Mouse (Mus musculus) embryonic facial prominence, embryonic 14.5 days (tissue): ENCODE results near the gene Lysmd1. TPM values are rescaled to one million over a fixed set of nuclear protein-coding genes. Genes with fewer than 3 reads are reported as not detected.

Source experiments
- ATAC-seq: fragments of 200-750 bp; cut with Nextera tagmentation; 2 replicates; pipeline ENCODE4 v1.8.0; 2017; ENCODE audit warnings: low read depth, moderate number of reproducible peaks, moderate TSS enrichment
- DNase-seq: peaks from one replicate; pipeline ENCODE4 v3.0.0-alpha.2; 2015; ENCODE audit warnings: low spot score
- H3K27ac ChIP-seq: fragments of 300-500 bp; sonication (generic); replicated peaks from 2 replicates; pipeline ENCODE4 v1.5.1; 2014; ENCODE audit warnings: low read depth, mild to moderate bottlenecking, low read length, moderate library complexity
- H3K27me3 ChIP-seq: fragments of 300-500 bp; sonication (generic); replicated peaks from 2 replicates; pipeline ENCODE4 v1.6.1; 2014; ENCODE audit warnings: low read length; ENCODE audit not compliant: control insufficient read depth, insufficient read depth
- H3K36me3 ChIP-seq: fragments of 300-500 bp; sonication (generic); 2 replicates; pipeline ENCODE4 v1.6.1; 2014; ENCODE audit warnings: low read length, mixed read lengths; ENCODE audit not compliant: control insufficient read depth, insufficient read depth
- H3K4me1 ChIP-seq: fragments of 300-500 bp; sonication (generic); 2 replicates; pipeline ENCODE4 v1.6.1; 2014; ENCODE audit warnings: antibody characterized with exemption, low read length; ENCODE audit not compliant: control insufficient read depth, insufficient read depth
- H3K4me2 ChIP-seq: fragments of 300-500 bp; sonication (generic); 2 replicates; pipeline ENCODE4 v1.6.1; 2014; ENCODE audit warnings: low read depth, mild to moderate bottlenecking, low read length, moderate library complexity, mixed read lengths
- H3K4me3 ChIP-seq: fragments of 300-500 bp; sonication (generic); 2 replicates; pipeline ENCODE4 v1.5.1; 2014; ENCODE audit warnings: low read depth, mild to moderate bottlenecking, low read length
- H3K9ac ChIP-seq: fragments of 300-500 bp; sonication (generic); 2 replicates; pipeline ENCODE4 v1.6.1; 2014; ENCODE audit warnings: low read depth, mild to moderate bottlenecking, low read length, moderate library complexity, mixed read lengths
- H3K9me3 ChIP-seq: fragments of 300-500 bp; sonication (generic); 2 replicates; pipeline ENCODE4 v1.6.1; 2016; ENCODE audit warnings: low read length; ENCODE audit not compliant: control insufficient read depth
- WGBS: fragments of 180-500 bp; shearing (Covaris S2); extraction: QIAGEN DNeasy Blood & Tissue Kit; methylation state at CpG from one replicate; pipeline ENCODE4 v1.1.7; 2014; 5-methylcytosine and 5-hydroxymethylcytosine counted together
- polyA plus RNA-seq: library from polyadenylated mRNA; unstranded; fragments of >200 nt; fragmentation: Nextera tagmentation; extraction: Ambion mirVana; gene quantifications from 2 replicates; pipeline ENCODE4 v1.2.1, GENCODE M21; 2014

Gene Lysmd1
- polyA plus RNA-seq, 1 experiment from 2014 or later: 13.2 TPM

GRCm38 (mm10) chr3:95110911-95111726 lies 22.8 kb upstream of the Lysmd1 start, which contains the start of gene Vps72:
Vps72 (plus strand) TSS chr3:95111022.
- peak within 1 kb of the TSS; percentile 77 for H3K9ac ChIP-seq
- no peaks in the 10 kb centered on the region for H3K9me3 ChIP-seq
- ATAC-seq (peak; percentile 79), DNase-seq (peak; percentile 97)
- WGBS: 1% methylated on average over 44 of the region's 54 CpGs
- peak within 1 kb of the TSS; percentile 52 for H3K4me2 ChIP-seq
- peaks cover 11% of the 10 kb centered on the region for H3K4me1 ChIP-seq
- peak within 1 kb of the TSS; percentile 94 for H3K27ac ChIP-seq
- H3K27me3 ChIP-seq: no peaks in the 10 kb centered on the region
- H3K4me3 ChIP-seq: peak within 1 kb of the TSS; percentile 60
- H3K36me3 ChIP-seq: peaks cover 15% of the 10 kb centered on the region

DNA sequence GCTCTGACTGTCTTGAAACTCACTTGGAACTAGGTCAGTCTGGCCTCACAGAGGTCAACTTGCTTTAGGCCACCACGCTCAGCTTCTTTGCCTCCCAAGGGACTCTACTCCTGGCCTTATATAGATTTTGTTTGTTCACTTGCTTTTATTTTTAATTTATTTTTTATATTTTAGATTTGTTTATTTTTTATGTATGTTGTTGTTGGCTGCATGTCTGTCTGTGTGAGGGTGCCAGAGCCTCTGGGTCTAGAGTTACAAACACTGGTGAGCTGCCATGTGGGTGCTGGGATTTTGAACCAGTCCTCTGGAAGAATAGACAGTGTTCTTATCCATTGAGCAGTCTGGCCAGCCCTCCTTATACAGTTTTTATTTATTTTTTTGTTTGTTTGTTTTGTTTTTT lies 21.1 kb upstream of the Lysmd1 start:
- ATAC-seq: no peak
- peaks cover 11% of the 10 kb centered on the region for H3K4me1 ChIP-seq
- 81% methylated on average over 1 of the region's 1 CpGs for WGBS
- H3K36me3 ChIP-seq: peaks cover 27% of the 10 kb centered on the region
- H3K27me3 ChIP-seq: no peaks in the 10 kb centered on the region
- no peak overlapping the region for H3K4me3 ChIP-seq
- DNase-seq: no peak
- no peaks in the 10 kb centered on the region for H3K9me3 ChIP-seq
- peak overlapping the region; percentile 52; the same call in 1 of the 2 replicates for H3K4me2 ChIP-seq
- no peak overlapping the region for H3K27ac ChIP-seq
- H3K9ac ChIP-seq: no peak overlapping the region; the same call in 1 of the 2 replicates

- 91% methylated on average over 2 of the region's 2 CpGs for WGBS
Measured at GRCm38 (mm10) chr3:95117751-95118150, 16.1 kb upstream of the Lysmd1 start.

GRCm38 (mm10) chr3:95121580-95121979 lies 12.3 kb upstream of the Lysmd1 start:
- Histone ChIP-seq H3K9ac (no peak overlapping the region), H3K4me2 (no peak overlapping the region), H3K27me3 (no peaks in the 10 kb centered on the region), H3K4me1 (peaks cover 7% of the 10 kb centered on the region), H3K9me3 (no peaks in the 10 kb centered on the region), H3K4me3 (no peak overlapping the region), H3K27ac (0 out of 2 replicates have a peak overlapping the region, but pooled peaks have one; percentile 39), H3K36me3 (peaks cover 64% of the 10 kb centered on the region)
- 72% methylated on average over 6 of the region's 6 CpGs for WGBS
- peak; percentile 20 for DNase-seq
- no peak for ATAC-seq

More at GRCm38 (mm10) chr3:95117751-95118150, 16.1 kb upstream of the Lysmd1 start:
- Histone ChIP-seq H3K27ac (no peak overlapping the region), H3K4me3 (no peak overlapping the region), H3K9ac (no peak overlapping the region), H3K4me1 (peaks cover under 1% of the 10 kb centered on the region; the same call in 1 of the 2 replicates), H3K4me2 (no peak overlapping the region), H3K27me3 (no peaks in the 10 kb centered on the region), H3K9me3 (no peaks in the 10 kb centered on the region), H3K36me3 (peaks cover 76% of the 10 kb centered on the region)
- ATAC-seq (no peak), DNase-seq (no peak)

DNA sequence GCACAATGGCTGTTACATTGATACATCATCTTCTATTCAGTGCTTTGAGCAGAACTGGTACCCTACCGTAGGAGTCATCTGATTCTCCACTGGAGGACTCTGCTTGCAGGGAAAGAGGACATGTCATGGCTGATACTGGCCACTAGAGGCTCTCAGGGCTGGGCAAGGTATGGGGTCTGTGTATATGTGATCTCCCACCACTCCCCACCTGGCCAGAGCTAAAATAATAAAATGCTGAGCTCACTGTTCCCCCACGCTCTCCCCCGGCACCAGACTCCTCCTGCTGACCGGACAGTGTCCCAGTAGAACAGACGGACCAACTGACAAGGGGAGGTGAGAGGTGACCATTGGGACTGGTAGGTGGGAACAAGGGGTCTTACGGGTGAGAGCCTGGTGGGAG lies 9.6 kb upstream of the Lysmd1 start, which contains the start of gene Tmod4:
Tmod4 (plus strand) TSS at position 231 of the 400 bp plus-strand sequence.
- DNase-seq: no peak
- ATAC-seq: peak; percentile 27; the same call in 1 of the 2 replicates
- Histone ChIP-seq H3K4me1 (peaks cover 7% of the 10 kb centered on the region), H3K36me3 (peaks cover 45% of the 10 kb centered on the region), H3K27me3 (no peaks in the 10 kb centered on the region), H3K9me3 (no peaks in the 10 kb centered on the region), H3K9ac (no peak within 1 kb of the TSS), H3K4me2 (0 out of 2 replicates have a peak within 1 kb of the TSS, but pooled peaks have one; percentile 4), H3K27ac (peak within 1 kb of the TSS; percentile 65), H3K4me3 (no peak within 1 kb of the TSS)
- 48% methylated on average over 6 of the region's 6 CpGs for WGBS

DNA sequence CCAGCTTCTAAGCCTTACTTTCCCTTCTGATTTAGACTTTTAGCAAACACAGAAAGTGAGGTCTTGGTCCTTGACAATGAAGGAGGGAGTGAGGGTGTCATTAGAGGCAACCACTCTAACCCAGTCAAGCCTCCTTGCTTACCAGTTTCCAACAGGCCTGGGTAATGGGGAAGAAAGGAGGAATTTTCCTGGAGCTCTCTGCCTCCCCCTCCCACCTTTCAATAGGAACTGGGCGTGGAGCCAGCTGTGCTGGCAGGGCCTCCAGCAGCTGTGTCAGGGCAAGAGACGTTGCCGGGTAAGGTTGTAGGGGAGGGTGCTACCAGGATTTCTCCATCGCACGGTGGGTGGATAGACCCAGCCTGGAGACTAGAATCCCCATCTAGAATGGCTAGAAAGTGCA lies 8.9 kb upstream of the Lysmd1 start:
- peak; percentile 65 for ATAC-seq
- Histone ChIP-seq H3K27me3 (no peaks in the 10 kb centered on the region), H3K9ac (no peak overlapping the region), H3K9me3 (no peaks in the 10 kb centered on the region), H3K36me3 (peaks cover 41% of the 10 kb centered on the region), H3K4me2 (no peak overlapping the region), H3K4me1 (peaks cover 7% of the 10 kb centered on the region), H3K4me3 (no peak overlapping the region), H3K27ac (peak overlapping the region; percentile 65)
- WGBS: 16% methylated on average over 5 of the region's 5 CpGs
- peak; percentile 86 for DNase-seq

DNA sequence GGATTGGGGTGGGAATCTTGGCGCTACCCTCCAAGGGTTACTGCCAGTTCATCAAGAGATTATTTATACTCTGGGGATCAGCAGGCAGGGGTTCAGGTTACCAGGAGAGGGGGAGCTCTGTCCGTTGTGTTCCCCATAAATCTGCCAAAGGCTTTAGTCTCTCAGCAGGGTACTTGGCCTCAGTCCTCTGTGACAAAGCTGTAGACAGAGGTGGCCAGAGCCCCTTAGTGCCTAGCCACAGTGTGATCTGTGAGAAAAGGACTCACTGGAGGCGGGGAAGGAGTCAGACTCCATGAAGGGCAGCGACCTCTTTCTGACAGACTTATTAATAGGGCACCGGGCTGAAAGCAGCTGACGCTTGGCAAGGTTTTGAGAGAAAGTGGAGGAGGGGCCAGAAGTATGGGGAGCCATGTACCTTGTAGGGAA lies 4.6 kb upstream of the Lysmd1 start:
- no peak overlapping the region for H3K4me2 ChIP-seq
- no peaks in the 10 kb centered on the region for H3K27me3 ChIP-seq
- WGBS: 60% methylated on average over 6 of the region's 6 CpGs
- no peak overlapping the region for H3K27ac ChIP-seq
- H3K36me3 ChIP-seq: peaks cover 14% of the 10 kb centered on the region; the same call in 1 of the 2 replicates
- H3K9me3 ChIP-seq: no peaks in the 10 kb centered on the region
- no peak overlapping the region for H3K9ac ChIP-seq
- no peak overlapping the region for H3K4me3 ChIP-seq
- ATAC-seq (no peak), DNase-seq (no peak)
- peaks cover 7% of the 10 kb centered on the region for H3K4me1 ChIP-seq

DNA sequence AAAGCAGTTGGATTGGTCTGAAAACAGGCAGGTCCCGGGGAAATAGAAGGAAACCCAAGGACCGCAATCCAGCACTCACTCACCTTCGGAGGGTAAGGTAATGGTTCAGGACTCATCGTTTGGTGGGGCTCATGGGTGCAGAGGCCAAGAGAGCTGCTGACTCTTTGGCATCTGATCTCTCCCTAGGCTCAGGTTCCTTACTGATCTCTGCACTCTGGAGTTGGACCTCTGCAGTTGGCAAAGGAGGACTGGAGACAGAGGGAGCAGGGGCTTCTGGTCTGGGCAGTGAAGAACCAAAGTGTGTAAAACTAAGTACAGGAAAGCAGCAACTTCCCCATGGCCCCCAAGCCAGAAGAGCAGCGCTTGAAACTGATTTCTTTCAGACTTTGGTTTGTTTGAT lies 3.8 kb upstream of the Lysmd1 start:
- no peak for ATAC-seq

More for the DNA sequence above, 3.8 kb upstream of the Lysmd1 start:
- no peak overlapping the region for H3K27ac ChIP-seq
- H3K4me1 ChIP-seq: peaks cover 6% of the 10 kb centered on the region
- no peak for DNase-seq
- WGBS: 83% methylated on average over 5 of the region's 5 CpGs
- H3K4me2 ChIP-seq: no peak overlapping the region
- no peak overlapping the region for H3K4me3 ChIP-seq
- H3K36me3 ChIP-seq: peaks cover 14% of the 10 kb centered on the region; the same call in 1 of the 2 replicates
- H3K9ac ChIP-seq: no peak overlapping the region
- no peaks in the 10 kb centered on the region for H3K27me3 ChIP-seq
- no peaks in the 10 kb centered on the region for H3K9me3 ChIP-seq
